Mouse (Mus musculus) thymus, postnatal 14 days (tissue): ENCODE results near the gene Dhx9.
"Not testable (repeated sequence)": the region's sequence is repeated elsewhere in the genome, so short reads cannot be mapped to it uniquely, and the experiment has no call there.

Experiments
- DNase-seq: peaks from one replicate; pipeline ENCODE4 v3.0.0; 2021

Gene Dhx9

GRCm38 (mm10) chr1:153485201-153485796 lies 2.2 kb downstream of the Dhx9 start:
- DNase-seq, result no peak

DNA sequence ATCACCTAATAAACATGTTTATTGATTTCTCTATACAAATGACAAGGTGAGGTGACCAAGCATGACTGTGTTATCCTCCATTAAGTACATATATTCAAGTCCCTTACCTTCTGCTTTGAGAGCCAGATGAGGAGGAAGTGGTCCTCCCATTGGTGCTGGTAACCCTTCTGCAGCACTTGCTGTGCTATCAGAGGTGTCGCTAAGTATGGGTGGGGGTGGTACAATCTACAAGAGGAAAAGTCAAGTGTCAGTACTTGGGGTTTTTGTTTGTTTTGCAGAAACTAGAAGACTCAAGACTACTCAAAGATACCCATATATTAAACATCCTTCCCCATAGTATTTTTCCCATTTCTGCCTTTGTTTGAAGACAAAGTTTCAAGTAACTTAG lies 6.4 kb downstream of the Dhx9 start:
- no peak for DNase-seq

DNA sequence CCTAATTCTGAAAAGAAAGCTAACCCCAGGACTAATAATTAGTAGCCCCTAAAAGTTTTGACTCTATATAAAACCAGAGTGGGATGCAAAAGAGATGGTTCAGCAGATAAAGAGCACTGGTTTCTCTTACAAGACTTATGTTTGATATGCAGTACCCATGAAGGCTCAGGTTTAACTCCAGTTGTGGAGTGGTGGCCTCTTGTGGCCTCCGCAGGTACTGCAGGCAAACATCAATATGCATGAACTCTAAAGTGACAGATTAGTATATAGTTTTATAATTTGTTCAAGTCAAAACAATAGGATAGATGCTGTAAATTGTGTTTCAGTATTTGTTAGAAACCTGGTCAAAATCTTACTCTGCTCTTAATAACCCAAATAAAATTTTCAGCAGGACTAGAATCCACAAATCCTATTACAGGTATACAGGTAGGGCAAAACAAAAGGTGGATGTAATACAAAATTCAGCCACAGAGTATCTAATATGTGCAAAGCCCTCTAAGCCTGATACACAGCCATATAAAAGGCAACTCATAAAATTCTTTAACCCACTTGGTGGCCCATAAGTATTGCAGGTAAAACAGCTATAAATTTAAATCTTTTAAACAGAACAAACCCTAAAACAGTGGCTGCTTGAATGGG lies 7.0 kb downstream of the Dhx9 start:
- DNase-seq, result peak; percentile 83

DNA sequence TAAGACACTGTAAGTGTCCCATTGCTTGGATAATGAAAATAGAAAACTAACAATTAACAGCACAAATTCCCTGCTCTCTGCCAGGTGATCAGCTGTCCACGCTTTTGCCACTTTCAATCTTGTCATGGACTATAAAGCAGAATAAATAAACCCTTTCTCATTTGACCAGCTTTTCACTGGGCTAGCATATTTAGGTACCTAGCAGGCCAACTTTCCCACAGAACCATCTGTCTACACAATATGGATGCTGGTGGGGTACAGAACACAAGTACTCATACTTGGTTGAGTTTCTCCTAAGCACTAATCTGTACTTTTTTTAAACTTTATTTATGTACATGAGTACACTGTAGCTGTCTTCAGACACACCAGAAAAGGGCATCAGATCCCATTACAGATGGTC lies 8.2 kb downstream of the Dhx9 start:
- DNase-seq, result no peak

DNA sequence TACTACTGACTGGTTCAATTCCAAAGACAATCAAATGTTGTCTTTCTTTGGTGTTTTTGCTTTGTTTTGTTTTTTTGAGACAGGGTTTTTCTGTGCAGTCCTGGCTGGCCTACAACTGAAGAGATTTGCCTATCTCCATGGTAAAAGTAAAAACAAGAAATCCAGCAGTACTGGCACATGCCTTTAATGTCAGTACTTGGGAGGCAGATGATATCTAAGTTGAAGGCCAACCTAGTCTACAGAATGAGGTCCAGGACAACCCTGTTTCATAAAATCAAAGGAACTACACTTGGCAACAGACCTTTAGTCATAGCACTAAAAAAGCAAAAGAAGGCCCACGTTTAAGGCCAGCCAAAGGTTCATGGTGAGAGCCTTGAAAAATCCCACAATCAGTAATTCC lies 25.7 kb downstream of the Dhx9 start:
- no peak for DNase-seq

DNA sequence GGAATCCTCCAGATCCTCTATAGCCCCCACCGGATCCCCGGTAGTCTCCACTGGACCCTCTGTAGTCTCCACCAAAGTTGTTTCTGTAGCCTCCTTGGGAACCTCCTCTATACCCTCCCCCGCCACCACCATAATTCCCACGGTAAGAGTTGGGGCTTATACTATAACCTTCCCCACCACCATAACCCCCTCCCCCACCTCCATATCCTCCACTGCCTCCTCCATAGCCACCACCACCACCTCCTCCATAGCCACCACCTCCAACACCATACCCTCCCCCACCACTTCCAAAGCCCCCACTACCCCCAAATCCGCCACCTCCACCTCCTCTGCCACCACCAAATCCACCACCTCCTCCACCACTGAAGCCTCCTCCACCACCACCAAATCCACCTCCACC lies 31.3 kb downstream of the Dhx9 start:
- no peak for DNase-seq

GRCm38 (mm10) chr1:153453146-153453642 lies 34.3 kb downstream of the Dhx9 start:
- no peak for DNase-seq

DNA sequence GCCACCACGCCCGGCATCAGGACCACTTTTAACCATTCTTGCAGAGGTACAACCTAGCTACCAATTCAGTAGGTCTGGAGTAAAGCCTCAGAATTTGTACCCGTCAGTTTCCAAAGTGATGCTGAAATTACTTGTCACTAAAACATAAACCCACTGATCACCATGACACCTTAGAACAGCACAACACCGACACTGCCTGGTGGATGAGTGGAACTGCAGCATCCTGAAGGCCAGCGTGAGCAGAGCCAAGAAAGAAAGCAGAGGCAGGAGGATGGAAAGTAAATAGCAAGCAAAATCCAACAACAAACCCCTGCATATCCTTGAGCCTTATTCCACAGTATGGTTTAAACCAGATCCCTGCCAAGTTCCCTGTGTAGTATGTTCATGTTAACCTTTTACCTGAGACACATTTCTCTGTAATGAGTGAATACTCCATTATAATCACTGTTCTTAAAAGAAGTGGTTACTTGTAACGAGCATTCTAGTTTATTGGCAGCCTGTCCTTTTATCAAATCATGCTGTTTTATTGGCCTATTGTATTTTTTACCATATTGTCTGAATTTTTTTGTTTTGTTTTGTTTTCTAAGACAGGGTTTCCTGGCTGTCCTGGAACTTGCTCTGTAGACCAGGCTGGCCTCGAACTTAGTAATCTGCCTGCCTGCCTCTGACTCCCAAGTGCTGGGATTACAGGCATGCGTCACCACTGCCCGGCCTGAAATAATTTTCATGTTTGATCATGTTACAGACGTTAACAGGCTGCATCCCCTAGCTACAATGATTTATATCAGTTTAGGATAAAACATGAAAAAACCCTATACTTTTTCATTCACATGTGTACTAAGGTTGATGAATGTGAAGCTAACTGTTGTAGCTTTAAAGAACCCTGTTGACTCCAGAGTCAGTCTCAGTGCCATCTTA lies 36.0 kb downstream of the Dhx9 start:
- DNase-seq, result peak; percentile 52

GRCm38 (mm10) chr1:153446120-153446831 lies 41.2 kb downstream of the Dhx9 start:
- DNase-seq, result no peak

DNA sequence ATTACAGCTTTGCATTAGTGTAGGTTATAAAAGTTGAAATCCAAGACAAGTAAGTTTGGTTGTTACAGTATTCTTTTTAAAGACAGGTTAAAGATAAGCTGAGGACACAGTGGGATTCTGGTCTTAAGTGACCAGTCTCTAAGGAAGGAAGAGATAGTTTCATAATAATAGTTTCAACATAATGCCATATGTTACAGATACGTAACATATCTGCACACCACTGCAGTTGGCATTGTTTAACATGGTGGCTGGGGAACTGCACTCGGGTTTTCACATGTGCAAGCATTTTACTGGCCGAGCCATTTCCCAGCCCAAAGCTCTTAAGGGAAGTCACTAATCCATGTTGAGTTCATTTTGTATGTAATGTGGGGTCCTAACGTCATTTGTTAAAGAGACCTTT lies 43.8 kb downstream of the Dhx9 start:
- no peak for DNase-seq

DNA sequence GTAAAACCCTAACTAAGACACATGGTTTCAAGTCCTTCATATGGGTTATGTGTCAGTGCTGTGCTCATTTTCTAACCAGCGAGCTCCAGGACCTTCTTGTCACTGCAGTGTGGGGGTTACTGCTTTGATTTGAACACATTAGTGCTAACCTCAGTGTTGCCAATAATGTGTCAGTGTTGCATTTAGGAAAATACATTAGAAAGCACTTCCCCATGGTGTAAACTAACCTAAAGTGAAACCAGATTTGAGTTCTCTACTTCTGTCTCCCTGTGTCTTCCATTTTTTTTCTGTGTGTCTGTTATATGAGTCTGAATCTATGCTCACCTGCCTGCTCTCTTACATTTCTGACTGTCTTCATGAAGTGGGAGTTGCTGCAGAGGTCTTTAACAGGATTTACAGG lies 44.4 kb downstream of the Dhx9 start:
- DNase-seq, result no peak

- DNase-seq, result no peak
Measured at GRCm38 (mm10) chr1:153441656-153442055, 45.8 kb downstream of the Dhx9 start.

DNA sequence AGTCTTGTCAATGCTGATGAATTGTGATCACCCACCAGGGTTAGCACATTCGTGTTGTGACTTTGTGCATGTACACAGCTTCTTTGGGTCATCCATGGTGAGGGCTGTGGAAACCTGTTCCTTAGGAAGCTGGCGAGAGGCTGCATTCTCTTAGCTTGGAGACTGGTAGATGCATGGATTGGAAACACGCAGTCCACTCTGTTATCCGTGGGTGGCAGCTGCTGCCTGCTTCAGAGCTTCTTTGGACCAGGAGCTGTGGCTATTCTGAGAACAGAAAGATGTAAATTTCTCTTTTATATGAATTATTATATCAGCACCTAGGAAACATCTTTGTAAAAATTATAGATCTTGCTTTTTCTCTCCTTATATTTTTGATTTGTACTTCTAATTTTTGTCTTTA lies 46.7 kb downstream of the Dhx9 start:
- no peak for DNase-seq

DNA sequence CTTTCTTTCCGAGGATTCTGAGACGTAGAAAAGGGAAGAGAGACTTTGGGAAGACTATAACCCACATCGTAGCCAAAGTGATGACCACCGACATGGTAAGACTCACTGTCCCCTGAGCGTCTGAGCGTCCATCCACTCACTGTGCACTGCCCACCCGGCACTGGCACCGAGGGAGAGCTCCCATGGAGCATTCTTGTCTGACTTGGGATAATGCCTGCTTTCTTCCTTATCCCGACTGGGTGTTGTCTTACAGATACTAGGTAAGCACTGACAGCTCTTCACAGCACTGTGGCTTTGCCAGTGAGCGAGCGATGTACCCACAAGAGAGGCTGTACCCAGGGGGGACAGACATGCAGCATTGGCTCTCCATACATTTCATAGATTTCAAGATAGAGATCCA lies 49.9 kb downstream of the Dhx9 start:
- DNase-seq, result no peak

DNA sequence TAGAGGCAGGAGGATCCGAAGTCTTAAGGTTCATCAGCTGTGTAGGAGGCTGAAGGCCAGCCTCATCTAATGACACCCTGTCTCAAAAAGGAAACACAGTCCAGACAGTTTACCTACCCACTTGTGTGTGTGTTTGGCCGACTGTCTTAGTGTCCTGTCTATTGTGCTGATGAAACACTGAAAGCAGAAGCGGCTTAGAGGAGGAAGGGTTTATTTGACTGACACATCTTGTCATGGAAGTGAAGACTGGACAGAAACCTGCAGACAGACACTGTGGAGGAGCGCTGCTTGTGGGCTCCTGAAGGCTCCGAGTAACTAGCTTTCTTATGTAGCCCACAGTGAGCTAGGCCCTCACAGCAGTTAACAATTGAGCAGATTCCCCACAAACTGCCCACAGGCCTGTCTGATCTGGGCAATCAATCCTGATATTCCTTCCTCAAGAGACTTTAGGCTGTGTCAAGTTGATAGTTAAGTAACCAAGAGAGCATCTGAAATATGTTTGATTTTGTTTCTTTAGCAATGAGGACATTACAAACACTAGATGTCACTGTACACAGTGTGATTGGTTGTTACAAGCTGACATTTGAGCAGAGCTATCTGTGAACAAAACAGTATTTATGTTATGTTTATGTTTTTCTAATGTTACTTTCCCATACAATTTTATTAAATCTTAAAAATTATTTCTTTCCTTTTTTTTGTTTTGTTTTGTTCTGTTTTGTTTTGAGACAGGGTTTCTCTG lies 53.4 kb downstream of the Dhx9 start:
- DNase-seq, result no peak

GRCm38 (mm10) chr1:153432329-153432728 lies 55.1 kb downstream of the Dhx9 start:
- DNase-seq, result no peak

GRCm38 (mm10) chr1:153431701-153432100 lies 55.8 kb downstream of the Dhx9 start:
- DNase-seq, result peak; percentile 23

DNA sequence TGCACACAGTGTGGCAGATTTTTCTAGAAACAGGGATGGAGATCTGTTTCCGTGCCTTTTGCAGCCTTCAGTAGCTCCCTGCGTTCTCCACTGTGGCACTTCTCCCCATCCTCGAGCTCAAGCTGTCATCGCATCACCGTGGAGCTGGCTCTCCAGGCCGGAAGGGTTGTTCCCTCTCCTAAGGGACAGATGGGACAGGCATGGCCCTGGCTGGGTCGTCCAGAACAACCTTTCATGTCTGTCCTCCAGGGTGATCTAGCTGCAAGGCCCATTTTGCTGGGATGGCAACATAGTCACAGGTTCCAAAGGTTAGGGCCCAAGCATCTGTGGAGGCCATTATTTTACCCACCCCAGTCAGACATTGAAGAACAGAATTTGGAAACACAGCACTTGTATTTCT lies 56.3 kb downstream of the Dhx9 start:
- no peak for DNase-seq

- peak; percentile 84 for DNase-seq
Measured at GRCm38 (mm10) chr1:153424770-153425584, 62.5 kb downstream of the Dhx9 start, which contains the start of gene Shcbp1l. Gene Shcbp1l (plus strand): TSS chr1:153425162.

DNA sequence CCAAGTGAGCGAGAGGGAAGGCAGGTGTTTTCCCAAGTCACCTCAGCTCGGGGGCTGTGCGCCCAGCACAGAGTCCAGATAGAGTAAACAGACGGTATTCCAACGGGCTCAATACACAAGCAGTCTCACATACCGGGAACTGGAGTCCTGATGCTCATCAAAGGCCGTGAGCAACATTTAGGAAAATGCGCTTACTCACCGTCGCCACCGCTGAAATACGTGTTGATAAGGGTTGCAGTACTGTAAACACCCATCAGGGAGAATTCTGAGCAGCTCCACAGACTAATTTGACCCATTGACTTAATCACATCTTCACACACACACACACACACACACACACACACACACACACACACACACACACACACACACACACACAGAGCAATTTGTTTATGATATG lies 63.2 kb downstream of the Dhx9 start:
- DNase-seq, result peak; percentile 11

- not testable (repeated sequence) for DNase-seq
Measured at GRCm38 (mm10) chr1:153417805-153418204, 69.7 kb downstream of the Dhx9 start.
